Mouse (Mus musculus) CH12.LX (cell line): ENCODE measurements at regions not wholly inside any gene's neighbourhood (a gene's known extent, or its start where the extent isn't known, plus 50 kb on each side); places are given as distances from the start of the nearest gene placed in this dataset.

Source experiments
- DNase-seq: peaks from one replicate; pipeline ENCODE4 v3.0.0-alpha.2; 2013; ENCODE audit errors: extremely low read depth
- H3K27ac ChIP-seq: 2 replicates; pipeline ENCODE4 v1.5.1; 2012; ENCODE audit warnings: low read depth, mild to moderate bottlenecking, control low read depth, moderate library complexity; ENCODE audit not compliant: insufficient read depth
- H3K27me3 ChIP-seq: replicated peaks from 2 replicates; pipeline ENCODE3; 2012; ENCODE audit warnings: inconsistent platforms
- H3K36me3 ChIP-seq, 2 experiments: replicated peaks in 1 of 2; 2 replicates each; pipeline versions ENCODE3 to v1.6.1; 2012; ENCODE audit warnings: inconsistent platforms in 1 of 2, low read length in 1 of 2, mild to moderate bottlenecking in 1 of 2, mixed read lengths in 1 of 2, moderate library complexity in 1 of 2; ENCODE audit not compliant: control insufficient read depth in 1 of 2, insufficient read depth in 1 of 2
- H3K4me1 ChIP-seq, 2 experiments: 2 replicates each; pipeline ENCODE4 v1.6.1; 2012; ENCODE audit warnings: inconsistent platforms in 1 of 2, moderate library complexity in 1 of 2; ENCODE audit not compliant: insufficient read depth in 2 of 2, control insufficient read depth in 1 of 2
- H3K4me2 ChIP-seq: 2 replicates; pipeline ENCODE4 v1.6.1; 2012; ENCODE audit warnings: low read depth, mild to moderate bottlenecking, control low read depth; ENCODE audit not compliant: poor library complexity, insufficient read depth, severe bottlenecking
- H3K4me3 ChIP-seq, 3 experiments: fragments of 150-350 bp in 1 of 3; sonication (generic) in 1 of 3; replicated peaks in 1 of 3; 2 replicates each; pipeline versions ENCODE3 to v1.5.1; 2011 to 2012; ENCODE audit warnings: low read depth in 2 of 3, low read length in 2 of 3, mild to moderate bottlenecking in 2 of 3, moderate library complexity in 2 of 3, control low read depth in 1 of 3, improper control_type of control experiment in 1 of 3, inconsistent platforms in 1 of 3, mixed read lengths in 1 of 3; ENCODE audit not compliant: poor library complexity in 1 of 3
- H3K79me2 ChIP-seq: replicated peaks from 2 replicates; pipeline ENCODE4 v1.6.1; 2012; ENCODE audit warnings: mild to moderate bottlenecking, moderate library complexity; ENCODE audit not compliant: control insufficient read depth, poor library complexity, insufficient read depth, severe bottlenecking; ENCODE audit errors: extremely low read depth
- H3K9ac ChIP-seq: 2 replicates; pipeline ENCODE4 v1.6.1; 2012; ENCODE audit warnings: low read depth, mild to moderate bottlenecking, control low read depth, moderate library complexity; ENCODE audit not compliant: insufficient read depth
- H3K9me3 ChIP-seq: replicated peaks from 2 replicates; pipeline ENCODE3; 2012; ENCODE audit warnings: low read length, inconsistent platforms, mixed read lengths
- BHLHE40 ChIP-seq: IDR thresholded peaks from 2 replicates; pipeline ENCODE4 v1.6.1; 2011; ENCODE audit warnings: mild to moderate bottlenecking, low read depth, low read length, improper control_type of control experiment
- CHD1 ChIP-seq: IDR thresholded peaks from 2 replicates; pipeline ENCODE4 v1.6.1; 2012; ENCODE audit warnings: low read depth, low read length, improper control_type of control experiment, inconsistent platforms
- CHD2 ChIP-seq: IDR thresholded peaks from 2 replicates; pipeline ENCODE4 v1.6.1; 2011; ENCODE audit warnings: low read length, improper control_type of control experiment
- E2F4 ChIP-seq: IDR thresholded peaks from 2 replicates; pipeline ENCODE4 v1.6.1; 2011; ENCODE audit warnings: low read depth, low read length, improper control_type of control experiment; ENCODE audit not compliant: insufficient replicate concordance
- ETS1 ChIP-seq: conservative IDR thresholded peaks from 2 replicates; pipeline ENCODE4 v1.6.1; 2012; ENCODE audit warnings: low read depth, mild to moderate bottlenecking, inconsistent platforms, low read length, improper control_type of control experiment, moderate library complexity
- JUN ChIP-seq: IDR thresholded peaks from 2 replicates; pipeline ENCODE4 v1.6.1; 2011; ENCODE audit warnings: low read depth, mild to moderate bottlenecking, low read length, improper control_type of control experiment, moderate library complexity; ENCODE audit not compliant: insufficient read depth
- KAT2A ChIP-seq: IDR thresholded peaks from 2 replicates; pipeline ENCODE4 v1.6.1; 2012; ENCODE audit warnings: low read length, improper control_type of control experiment, inconsistent platforms; ENCODE audit not compliant: insufficient replicate concordance
- MAFK ChIP-seq: IDR thresholded peaks from 2 replicates; pipeline ENCODE4 v1.6.1; 2011; ENCODE audit warnings: low read length, improper control_type of control experiment; ENCODE audit not compliant: insufficient replicate concordance
- MAX ChIP-seq: IDR thresholded peaks from 2 replicates; pipeline ENCODE4 v1.6.1; 2011; ENCODE audit warnings: low read length, improper control_type of control experiment
- NELFE ChIP-seq: IDR thresholded peaks from 2 replicates; pipeline ENCODE4 v1.6.1; 2011; ENCODE audit warnings: low read depth, low read length, improper control_type of control experiment
- PAX5 ChIP-seq: IDR thresholded peaks from 2 replicates; pipeline ENCODE4 v1.6.1; 2012; ENCODE audit warnings: low read length, inconsistent platforms, mixed read lengths
- POLR2A ChIP-seq: IDR thresholded peaks from 2 replicates; pipeline ENCODE4 v1.6.1; 2011; ENCODE audit warnings: low read depth, mild to moderate bottlenecking, improper control_type of control experiment, low read length
- RCOR1 ChIP-seq: conservative IDR thresholded peaks from 2 replicates; pipeline ENCODE4 v1.6.1; 2012; ENCODE audit warnings: low read depth, mild to moderate bottlenecking, inconsistent platforms, low read length, improper control_type of control experiment
- SIN3A ChIP-seq: IDR thresholded peaks from 2 replicates; pipeline ENCODE4 v1.6.1; 2012; ENCODE audit warnings: low read length, improper control_type of control experiment, inconsistent platforms
- TCF12 ChIP-seq: IDR thresholded peaks from 2 replicates; pipeline ENCODE4 v1.6.1; 2014; ENCODE audit warnings: low read depth, mild to moderate bottlenecking, inconsistent platforms, low read length, improper control_type of control experiment
- USF1 ChIP-seq: IDR thresholded peaks from 2 replicates; pipeline ENCODE4 v1.6.1; 2014; ENCODE audit warnings: low read depth, mild to moderate bottlenecking, inconsistent platforms, low read length, improper control_type of control experiment
- USF2 ChIP-seq: conservative IDR thresholded peaks from 2 replicates; pipeline ENCODE4 v1.6.1; 2011; ENCODE audit warnings: low read depth, low read length, improper control_type of control experiment
- ZKSCAN1 ChIP-seq: IDR thresholded peaks from 2 replicates; pipeline ENCODE4 v1.6.1; 2012; ENCODE audit warnings: low read depth, inconsistent platforms, low read length, improper control_type of control experiment, borderline replicate concordance
- ZMIZ1 ChIP-seq: IDR thresholded peaks from 2 replicates; pipeline ENCODE4 v1.6.1; 2012; ENCODE audit warnings: low read depth, mild to moderate bottlenecking, inconsistent platforms, low read length, improper control_type of control experiment
- ZNF384 ChIP-seq: IDR thresholded peaks from 2 replicates; pipeline ENCODE4 v1.6.1; 2012; ENCODE audit warnings: low read depth, low read length, improper control_type of control experiment, inconsistent platforms
- dilution Hi-C: fragments of 300-500 bp; cut with MboI; formaldehyde crosslinking; loops from 2 replicates; pipeline ENCODE4 v1.14.3; 2020; ENCODE audit warnings: low sequenced_read_pairs; ENCODE audit not compliant: extremely low pct_unique_long_range_greater_than_20kb, extremely low pct_ligation_motif_present
- in situ Hi-C: fragments of 300-500 bp; cut with MboI; formaldehyde crosslinking; loops from 3 replicates; pipeline ENCODE4 v1.14.3; 2019; ENCODE audit warnings: low sequenced_read_pairs, low pct_ligation_motif_present, low pct_unique_long_range_greater_than_20kb, mixed read lengths

DNA sequence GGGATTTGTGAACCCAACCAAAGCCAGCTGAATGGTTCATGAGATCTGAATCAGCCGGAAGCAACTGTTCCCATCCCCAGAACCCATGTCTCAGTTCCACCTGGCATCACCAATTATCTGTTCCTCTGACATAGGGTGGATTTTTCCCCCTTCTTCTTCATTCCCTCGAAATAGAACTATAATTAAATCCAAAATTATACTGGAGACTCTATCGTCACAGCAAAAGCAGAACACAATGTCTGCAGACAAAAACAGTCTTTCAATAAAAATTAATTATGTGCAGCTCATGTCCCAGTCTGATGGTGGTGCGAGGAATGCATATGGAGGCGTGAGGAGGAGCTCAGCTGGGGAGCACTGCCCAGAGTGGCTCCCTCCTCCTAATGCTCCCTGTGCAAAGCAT, 280.4 kb downstream of the Emp1 start:
- Histone ChIP-seq H3K27me3 (no peaks in the 10 kb centered on the region), H3K79me2 (no peaks in the 10 kb centered on the region), H3K9me3 (peaks cover 43% of the 10 kb centered on the region), H3K9ac (no peak overlapping the region), H3K4me3 (no peak overlapping the region), H3K36me3 (no peaks in the 10 kb centered on the region), H3K4me1 (no peaks in the 10 kb centered on the region), H3K4me2 (no peak overlapping the region), H3K27ac (no peak overlapping the region)
- in situ Hi-C loops, result no loop called here
- dilution Hi-C loops, result no loop called here
- no peak for DNase-seq
- no peak for TF ChIP-seq CHD1
- TF ChIP-seq POLR2A, result no peak
- TF ChIP-seq MAFK, result no peak
- TF ChIP-seq KAT2A, result no peak
- TF ChIP-seq ZMIZ1, result no peak
- no peak for TF ChIP-seq JUN
- no peak for TF ChIP-seq PAX5
- TF ChIP-seq E2F4, result no peak
- no peak for TF ChIP-seq SIN3A
- no peak for TF ChIP-seq CHD2
- no peak for TF ChIP-seq TCF12
- no peak for TF ChIP-seq ZKSCAN1
- TF ChIP-seq RCOR1, result no peak
- no peak for TF ChIP-seq MAX
- TF ChIP-seq ETS1, result no peak
- no peak for TF ChIP-seq USF2
- no peak for TF ChIP-seq NELFE

DNA sequence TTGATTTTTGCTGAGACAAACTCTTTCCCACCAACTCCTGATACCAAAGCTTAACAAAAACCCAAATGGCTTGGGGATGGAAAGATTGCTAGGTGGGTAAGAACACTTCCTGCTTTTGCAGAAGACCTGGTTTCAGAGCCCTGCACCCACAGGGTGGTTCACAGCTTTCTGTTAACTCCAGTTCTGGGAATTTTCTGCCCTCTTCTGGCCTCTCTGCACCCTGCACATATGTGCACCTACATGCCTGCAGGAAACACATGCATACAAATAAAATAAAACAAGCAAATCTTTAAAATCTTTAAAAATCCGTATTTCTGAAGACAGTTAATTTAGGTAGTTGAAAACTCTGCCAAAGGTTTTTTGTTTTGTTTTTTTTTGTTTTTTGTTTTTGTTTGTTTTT, 283.8 kb downstream of the Emp1 start:
- in situ Hi-C loops (no loop called here), dilution Hi-C loops (no loop called here)
- no peak for DNase-seq

More for the DNA sequence above, 283.8 kb downstream of the Emp1 start:
- Histone ChIP-seq H3K4me3 (no peak overlapping the region), H3K9me3 (peaks cover 37% of the 10 kb centered on the region), H3K79me2 (no peaks in the 10 kb centered on the region), H3K27ac (no peak overlapping the region), H3K4me1 (no peaks in the 10 kb centered on the region)
- TF ChIP-seq BHLHE40, result no peak
- TF ChIP-seq USF1, result no peak
- no peak for TF ChIP-seq RCOR1
- TF ChIP-seq NELFE, result no peak
- TF ChIP-seq ZNF384, result no peak
- TF ChIP-seq, all 38 proteins: peak for 0
- no peaks in the 10 kb centered on the region for H3K36me3 ChIP-seq
- H3K4me2 ChIP-seq, result no peak overlapping the region
- H3K27me3 ChIP-seq, result no peaks in the 10 kb centered on the region
- H3K9ac ChIP-seq, result no peak overlapping the region
